Mouse (Mus musculus) mature B cell (primary cell): ENCODE measurements around the gene Carns1.

Source experiments
- in situ Hi-C: fragments of 300-500 bp; cut with MboI; formaldehyde crosslinking; loops from 2 replicates; pipeline ENCODE4 v1.14.3; 2019

The Carns1 gene

GRCm38 (mm10) chr19:4175368-4175947, at the start of gene Carns1:
Gene Carns1 (minus strand): TSS chr19:4175479.
- in situ Hi-C loops: no loop called here

- in situ Hi-C loops: no loop called here
These were observed 46.9 kb upstream of the Carns1 start for GRCm38 (mm10) chr19:4222165-4222564.

- in situ Hi-C loops: no loop called here
These were observed 45.9 kb upstream of the Carns1 start for GRCm38 (mm10) chr19:4220957-4221743.

- in situ Hi-C loops: no loop called here
These were observed 45.1 kb upstream of the Carns1 start for GRCm38 (mm10) chr19:4220416-4220815.

GRCm38 (mm10) chr19:4219943-4220342, 44.7 kb upstream of the Carns1 start:
- in situ Hi-C loops: no loop called here

- in situ Hi-C loops: no loop called here
These were observed 43.5 kb upstream of the Carns1 start for GRCm38 (mm10) chr19:4218784-4219183.

GRCm38 (mm10) chr19:4218293-4218692, 43.0 kb upstream of the Carns1 start:
- in situ Hi-C loops: no loop called here

- in situ Hi-C loops: no loop called here
These were observed 42.6 kb upstream of the Carns1 start for GRCm38 (mm10) chr19:4217855-4218254.

- in situ Hi-C loops: no loop called here
These were observed 41.9 kb upstream of the Carns1 start for GRCm38 (mm10) chr19:4217140-4217539.

GRCm38 (mm10) chr19:4216041-4216685, 40.9 kb upstream of the Carns1 start:
- in situ Hi-C loops: no loop called here

GRCm38 (mm10) chr19:4215451-4215840, 40.2 kb upstream of the Carns1 start:
- in situ Hi-C loops: no loop called here

GRCm38 (mm10) chr19:4214771-4215450, 39.6 kb upstream of the Carns1 start:
- in situ Hi-C loops: no loop called here

GRCm38 (mm10) chr19:4214071-4214770, 38.9 kb upstream of the Carns1 start, which contains the start of the genes Clcf1 and AC109138.7:
Gene Clcf1 (plus strand): TSS chr19:4214238.
Gene AC109138.7 (plus strand): TSS chr19:4214357.
- in situ Hi-C loops: no loop called here

GRCm38 (mm10) chr19:4213524-4213974, 38.3 kb upstream of the Carns1 start:
- in situ Hi-C loops: no loop called here

GRCm38 (mm10) chr19:4211891-4212588, 36.8 kb upstream of the Carns1 start:
- in situ Hi-C loops: no loop called here

- in situ Hi-C loops: loop anchor here (5.0 kb wide), 1 partner anchor 39 kb away; no protein-coding TSS in a partner anchor
These were observed 33.3 kb upstream of the Carns1 start for GRCm38 (mm10) chr19:4208563-4208962.

- in situ Hi-C loops: loop anchor here (5.0 kb wide), 1 partner anchor 40 kb away; no protein-coding TSS in a partner anchor
These were observed 31.7 kb upstream of the Carns1 start for GRCm38 (mm10) chr19:4206971-4207370.

GRCm38 (mm10) chr19:4204889-4205288, 29.6 kb upstream of the Carns1 start:
- in situ Hi-C loops: loop anchor here (5.0 kb wide), 1 partner anchor 42 kb away; no protein-coding TSS in a partner anchor

- in situ Hi-C loops: no loop called here
These were observed 28.5 kb upstream of the Carns1 start for GRCm38 (mm10) chr19:4203604-4204326.

- in situ Hi-C loops: no loop called here
These were observed 27.9 kb upstream of the Carns1 start for GRCm38 (mm10) chr19:4203148-4203547.
